Mouse (Mus musculus): Measurements from ENCODE around the gene Ddx55. TPM values are rescaled to one million over a fixed set of nuclear protein-coding genes. Genes with fewer than 3 reads are reported as not detected.

Gene Ddx55
- total RNA-seq (2017): 27.7 and 28.2 TPM in 2 replicates

- ATAC-seq (ENCODE audit: extremely low read depth, insufficient number of reproducible peaks, low FRiP score, poor library complexity, severe bottlenecking): peak; percentile 93
Observed at GRCm38 (mm10) chr5:124552558-124553307, at the start of gene Ddx55. Ddx55 (plus strand) TSS chr5:124552864.

GRCm38 (mm10) chr5:124503742-124504141, 48.9 kb upstream of the Ddx55 start:
- no peak for ATAC-seq (ENCODE audit: extremely low read depth, insufficient number of reproducible peaks, low FRiP score, poor library complexity, severe bottlenecking)

GRCm38 (mm10) chr5:124505235-124505634, 47.4 kb upstream of the Ddx55 start:
- ATAC-seq (ENCODE audit: extremely low read depth, insufficient number of reproducible peaks, low FRiP score, poor library complexity, severe bottlenecking): no peak

- 0 out of 2 replicates have a peak, but pooled peaks have one; percentile 8 for ATAC-seq (ENCODE audit: extremely low read depth, insufficient number of reproducible peaks, low FRiP score, poor library complexity, severe bottlenecking)
Observed at GRCm38 (mm10) chr5:124506731-124507359, 45.8 kb upstream of the Ddx55 start.

GRCm38 (mm10) chr5:124509200-124509599, 43.5 kb upstream of the Ddx55 start:
- ATAC-seq (ENCODE audit: extremely low read depth, insufficient number of reproducible peaks, low FRiP score, poor library complexity, severe bottlenecking): no peak

GRCm38 (mm10) chr5:124509742-124510237, 42.9 kb upstream of the Ddx55 start:
- ATAC-seq (ENCODE audit: extremely low read depth, insufficient number of reproducible peaks, low FRiP score, poor library complexity, severe bottlenecking): no peak

- no peak for ATAC-seq (ENCODE audit: extremely low read depth, insufficient number of reproducible peaks, low FRiP score, poor library complexity, severe bottlenecking)
Observed at GRCm38 (mm10) chr5:124510536-124511050, 42.1 kb upstream of the Ddx55 start.

- peak; percentile 47; the same call in 1 of the 2 replicates for ATAC-seq (ENCODE audit: extremely low read depth, insufficient number of reproducible peaks, low FRiP score, poor library complexity, severe bottlenecking)
Observed at GRCm38 (mm10) chr5:124515789-124516188, 36.9 kb upstream of the Ddx55 start.

GRCm38 (mm10) chr5:124518648-124519047, 34.0 kb upstream of the Ddx55 start:
- ATAC-seq (ENCODE audit: extremely low read depth, insufficient number of reproducible peaks, low FRiP score, poor library complexity, severe bottlenecking): no peak

- no peak for ATAC-seq (ENCODE audit: extremely low read depth, insufficient number of reproducible peaks, low FRiP score, poor library complexity, severe bottlenecking)
Observed at GRCm38 (mm10) chr5:124521588-124521987, 31.1 kb upstream of the Ddx55 start.

GRCm38 (mm10) chr5:124523032-124523431, 29.6 kb upstream of the Ddx55 start:
- no peak for ATAC-seq (ENCODE audit: extremely low read depth, insufficient number of reproducible peaks, low FRiP score, poor library complexity, severe bottlenecking)

- no peak for ATAC-seq (ENCODE audit: extremely low read depth, insufficient number of reproducible peaks, low FRiP score, poor library complexity, severe bottlenecking)
Observed at GRCm38 (mm10) chr5:124524943-124525342, 27.7 kb upstream of the Ddx55 start.

- no peak for ATAC-seq (ENCODE audit: extremely low read depth, insufficient number of reproducible peaks, low FRiP score, poor library complexity, severe bottlenecking)
Observed at GRCm38 (mm10) chr5:124528351-124528750, 24.3 kb upstream of the Ddx55 start.

- no peak for ATAC-seq (ENCODE audit: extremely low read depth, insufficient number of reproducible peaks, low FRiP score, poor library complexity, severe bottlenecking)
Observed at GRCm38 (mm10) chr5:124528791-124529190, 23.9 kb upstream of the Ddx55 start.

GRCm38 (mm10) chr5:124529191-124529651, 23.4 kb upstream of the Ddx55 start:
- ATAC-seq (ENCODE audit: extremely low read depth, insufficient number of reproducible peaks, low FRiP score, poor library complexity, severe bottlenecking): no peak

- ATAC-seq (ENCODE audit: extremely low read depth, insufficient number of reproducible peaks, low FRiP score, poor library complexity, severe bottlenecking): no peak
Observed at GRCm38 (mm10) chr5:124529697-124530096, 23.0 kb upstream of the Ddx55 start.

GRCm38 (mm10) chr5:124530655-124531582, 21.7 kb upstream of the Ddx55 start, which contains the start of gene Rilpl1:
Rilpl1 (minus strand) TSS chr5:124531391.
- ATAC-seq (ENCODE audit: extremely low read depth, insufficient number of reproducible peaks, low FRiP score, poor library complexity, severe bottlenecking): no peak

- no peak for ATAC-seq (ENCODE audit: extremely low read depth, insufficient number of reproducible peaks, low FRiP score, poor library complexity, severe bottlenecking)
Observed at GRCm38 (mm10) chr5:124531583-124531930, 21.1 kb upstream of the Ddx55 start.

- no peak for ATAC-seq (ENCODE audit: extremely low read depth, insufficient number of reproducible peaks, low FRiP score, poor library complexity, severe bottlenecking)
Observed at GRCm38 (mm10) chr5:124532451-124532850, 20.2 kb upstream of the Ddx55 start.

All from neutrophil, adult 5-6 weeks (primary cell).